Mouse (Mus musculus) liver, embryonic 15.5 days (tissue): Measurements from ENCODE around the gene Ccm2. TPM values are rescaled to one million over a fixed set of nuclear protein-coding genes. Genes with fewer than 3 reads are reported as not detected.

Experiments
- ATAC-seq: fragments of 200-750 bp; cut with Nextera tagmentation; 2 replicates; pipeline ENCODE4 v1.8.0; 2017; ENCODE audit warnings: moderate number of reproducible peaks, mild to moderate bottlenecking, moderate library complexity; ENCODE audit not compliant: insufficient read depth
- H3K27ac ChIP-seq: fragments of 300-500 bp; sonication (generic); replicated peaks from 2 replicates; pipeline ENCODE4 v1.5.1; 2015; ENCODE audit warnings: mild to moderate bottlenecking, inconsistent platforms
- H3K27me3 ChIP-seq: fragments of 300-500 bp; sonication (generic); 2 replicates; pipeline ENCODE4 v1.6.1; 2015; ENCODE audit warnings: mild to moderate bottlenecking, inconsistent platforms
- H3K36me3 ChIP-seq: fragments of 300-500 bp; sonication (generic); replicated peaks from 2 replicates; pipeline ENCODE4 v1.6.1; 2015; ENCODE audit warnings: moderate library complexity, mild to moderate bottlenecking, inconsistent platforms
- H3K4me1 ChIP-seq: fragments of 300-500 bp; sonication (generic); replicated peaks from 2 replicates; pipeline ENCODE4 v1.6.1; 2015; ENCODE audit warnings: inconsistent platforms
- H3K4me2 ChIP-seq: fragments of 300-500 bp; sonication (generic); 2 replicates; pipeline ENCODE4 v1.6.1; 2015; ENCODE audit warnings: moderate library complexity, mild to moderate bottlenecking, inconsistent platforms
- H3K4me3 ChIP-seq: fragments of 300-500 bp; sonication (generic); replicated peaks from 2 replicates; pipeline ENCODE4 v1.5.1; 2015; ENCODE audit warnings: mild to moderate bottlenecking, inconsistent platforms
- H3K9ac ChIP-seq: fragments of 300-500 bp; sonication (generic); 2 replicates; pipeline ENCODE4 v1.6.1; 2015; ENCODE audit warnings: moderate library complexity, mild to moderate bottlenecking, inconsistent platforms
- H3K9me3 ChIP-seq: fragments of 300-500 bp; sonication (generic); replicated peaks from 2 replicates; pipeline ENCODE4 v1.6.1; 2016; ENCODE audit warnings: inconsistent platforms
- WGBS: fragments of 180-500 bp; shearing (Covaris S2); methylation state at CpG from one replicate; pipeline ENCODE4 v1.1.7; 2015; ENCODE audit warnings: mixed read lengths; ENCODE audit not compliant: insufficient replicate concordance; 5-methylcytosine and 5-hydroxymethylcytosine counted together
- polyA plus RNA-seq: library from polyadenylated mRNA; unstranded; fragments of >200 nt; fragmentation: Nextera tagmentation; extraction: Ambion mirVana; gene quantifications from 2 replicates; pipeline ENCODE4 v1.2.1, GENCODE M21; 2015

The Ccm2 gene
- polyA plus RNA-seq, 1 experiment from 2014 or later = 40.1 TPM

DNA sequence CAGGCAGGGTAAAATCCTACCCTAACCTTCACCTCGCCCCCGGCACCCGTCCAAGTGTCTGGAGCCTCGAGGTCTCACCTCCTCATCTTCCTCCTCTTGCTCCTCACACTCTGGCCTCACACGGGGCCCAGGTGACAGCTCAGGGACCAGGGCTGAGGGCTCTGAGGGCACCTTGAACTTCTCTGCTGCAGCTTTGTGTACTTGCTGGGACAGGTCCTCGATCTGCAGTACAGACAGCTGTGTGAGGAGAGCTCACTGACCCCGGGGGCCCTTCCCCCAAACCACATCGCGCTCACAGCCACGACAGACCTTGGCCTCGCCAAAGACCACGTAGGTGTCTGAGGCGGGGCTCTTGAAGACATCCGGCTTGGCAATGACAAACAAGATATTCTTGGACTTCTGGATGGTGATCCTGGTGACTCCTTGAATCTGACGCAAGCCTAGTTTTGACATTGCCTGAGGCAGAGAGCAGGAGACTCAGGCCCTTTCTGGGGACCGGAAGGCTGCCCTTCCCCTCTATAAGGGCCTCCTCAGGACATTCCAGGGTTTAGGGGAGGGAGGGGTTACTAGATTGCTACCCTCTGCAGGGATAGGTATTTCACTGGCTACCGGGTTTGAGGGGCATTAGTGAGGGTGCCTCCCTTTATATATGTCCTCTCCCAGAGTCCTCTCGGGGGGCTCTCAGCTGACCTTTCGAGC, 51.7 kb downstream of the Ccm2 start:
- WGBS = 71% methylated on average over 19 of the region's 19 CpGs
- H3K27ac ChIP-seq = peak overlapping the region; percentile 88; the same call in 1 of the 2 replicates
- peaks cover 16% of the 10 kb centered on the region for H3K27me3 ChIP-seq
- peaks cover 80% of the 10 kb centered on the region for H3K4me1 ChIP-seq
- peak overlapping the region; percentile 30; the same call in 1 of the 2 replicates for H3K9ac ChIP-seq
- H3K4me3 ChIP-seq = peak overlapping the region; percentile 45
- no peak for ATAC-seq
- H3K36me3 ChIP-seq = peaks cover 51% of the 10 kb centered on the region
- H3K4me2 ChIP-seq = peak overlapping the region; percentile 57
- H3K9me3 ChIP-seq = no peaks in the 10 kb centered on the region

DNA sequence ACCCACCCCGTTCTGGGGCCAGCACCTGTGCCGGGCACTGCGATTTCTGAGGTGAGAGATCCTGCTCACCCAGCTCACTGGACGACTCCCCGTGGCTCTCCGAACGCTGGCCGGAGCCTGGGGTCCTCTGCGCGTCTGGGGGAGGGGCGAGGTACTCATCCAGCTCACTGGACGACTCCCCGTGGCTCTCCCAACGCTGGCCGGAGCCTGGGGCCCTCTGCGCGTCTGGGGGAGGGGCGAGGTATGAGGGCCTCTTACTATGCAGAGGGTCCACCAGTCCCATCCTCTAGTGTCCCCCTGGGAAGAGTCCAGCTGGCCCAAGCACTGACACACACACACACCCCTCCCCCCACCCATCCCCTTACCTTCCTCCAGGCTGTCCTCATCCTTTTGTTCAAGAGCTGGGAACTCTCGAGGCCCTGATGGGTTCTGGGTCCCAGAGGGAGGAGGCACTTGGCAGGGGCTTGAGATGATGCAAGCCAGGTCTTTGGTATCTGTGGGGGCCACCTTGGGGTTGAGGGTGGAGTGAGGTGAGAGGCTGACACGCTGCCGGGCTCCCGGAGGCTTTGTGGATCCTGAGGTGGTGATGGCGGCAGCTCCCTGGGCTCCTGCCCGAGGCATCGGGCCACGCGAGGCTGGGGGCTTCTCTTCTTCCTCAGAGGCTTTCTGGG, 52.5 kb downstream of the Ccm2 start:
- H3K4me3 ChIP-seq = peak overlapping the region; percentile 45
- peak overlapping the region; percentile 53 for H3K27ac ChIP-seq
- peaks cover 24% of the 10 kb centered on the region for H3K27me3 ChIP-seq
- H3K9me3 ChIP-seq = no peaks in the 10 kb centered on the region
- WGBS = 53% methylated on average over 27 of the region's 27 CpGs
- H3K9ac ChIP-seq = peak overlapping the region; percentile 30; the same call in 1 of the 2 replicates
- H3K36me3 ChIP-seq = peaks cover 43% of the 10 kb centered on the region
- H3K4me2 ChIP-seq = peak overlapping the region; percentile 57
- ATAC-seq = peak; percentile 45
- peaks cover 79% of the 10 kb centered on the region for H3K4me1 ChIP-seq

DNA sequence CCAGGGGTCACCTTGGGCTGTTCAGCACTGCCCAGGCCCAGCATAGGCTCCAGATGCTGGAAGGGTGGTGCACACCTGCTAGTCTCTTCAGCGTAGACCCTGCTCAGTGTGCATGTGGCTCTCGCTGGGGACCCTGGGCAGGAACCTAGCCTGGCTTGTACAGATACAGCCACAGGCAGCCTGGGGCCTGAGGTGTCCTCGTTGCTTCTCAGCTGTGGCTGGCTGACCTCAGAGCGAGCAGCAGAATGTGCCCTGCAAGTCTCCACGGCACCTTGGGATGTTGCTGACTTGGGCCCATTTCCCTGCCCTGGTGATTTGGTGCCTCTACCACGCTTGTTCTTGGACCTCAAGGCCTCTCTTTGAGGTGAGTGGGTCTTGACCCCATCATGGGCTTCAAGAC, 53.1 kb downstream of the Ccm2 start:
- peaks cover 79% of the 10 kb centered on the region for H3K4me1 ChIP-seq
- peak overlapping the region; percentile 57 for H3K4me2 ChIP-seq

DNA sequence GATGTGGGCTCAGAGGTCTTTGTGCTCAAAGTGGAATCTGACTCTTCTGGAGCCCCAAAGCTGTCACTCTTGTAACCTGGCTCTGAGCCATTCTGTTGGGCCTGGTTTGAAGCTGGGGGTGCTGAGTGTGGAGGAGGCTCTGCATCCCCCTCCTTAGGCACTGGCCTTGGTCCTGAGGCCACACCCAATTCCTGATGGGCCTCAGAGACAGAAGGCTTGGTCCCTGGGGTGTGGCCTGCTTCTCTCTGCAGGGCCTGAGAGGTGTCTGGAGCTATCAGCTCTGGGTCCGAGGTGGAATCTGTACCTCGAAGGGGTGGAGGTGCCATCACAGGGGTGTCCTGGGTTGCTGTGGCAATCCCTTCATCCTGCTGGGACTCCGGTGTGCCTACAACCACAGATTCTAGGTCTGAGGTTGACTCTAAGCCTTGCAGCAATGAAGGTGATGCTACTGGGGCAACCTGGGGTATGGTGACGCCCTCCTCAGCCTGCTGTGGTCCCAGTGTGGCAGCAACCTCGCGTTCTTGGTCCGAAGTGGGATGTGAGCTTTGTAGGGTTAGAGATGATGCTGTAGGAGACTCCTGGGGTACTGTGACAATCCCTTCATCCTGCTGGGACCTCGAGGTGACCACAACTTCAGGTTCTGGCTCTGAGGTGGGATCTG, 53.7 kb downstream of the Ccm2 start:
- no peaks in the 10 kb centered on the region for H3K9me3 ChIP-seq
- peak overlapping the region; percentile 57 for H3K4me2 ChIP-seq
- peak overlapping the region; percentile 30; the same call in 1 of the 2 replicates for H3K9ac ChIP-seq
- H3K4me1 ChIP-seq = peaks cover 76% of the 10 kb centered on the region
- peaks cover 30% of the 10 kb centered on the region for H3K36me3 ChIP-seq
- WGBS = 69% methylated on average over 8 of the region's 8 CpGs
- peaks cover 36% of the 10 kb centered on the region for H3K27me3 ChIP-seq
- H3K4me3 ChIP-seq = peak overlapping the region; percentile 45; the same call in 1 of the 2 replicates
- H3K27ac ChIP-seq = peak overlapping the region; percentile 53; the same call in 1 of the 2 replicates
- ATAC-seq = peak; percentile 22; the same call in 1 of the 2 replicates

More for the DNA sequence above, 53.1 kb downstream of the Ccm2 start:
- peaks cover 36% of the 10 kb centered on the region for H3K36me3 ChIP-seq
- H3K27ac ChIP-seq = peak overlapping the region; percentile 53
- H3K9ac ChIP-seq = peak overlapping the region; percentile 30; the same call in 1 of the 2 replicates
- WGBS = 71% methylated on average over 6 of the region's 6 CpGs
- H3K4me3 ChIP-seq = peak overlapping the region; percentile 45
- H3K9me3 ChIP-seq = no peaks in the 10 kb centered on the region
- peaks cover 30% of the 10 kb centered on the region for H3K27me3 ChIP-seq
- no peak for ATAC-seq

DNA sequence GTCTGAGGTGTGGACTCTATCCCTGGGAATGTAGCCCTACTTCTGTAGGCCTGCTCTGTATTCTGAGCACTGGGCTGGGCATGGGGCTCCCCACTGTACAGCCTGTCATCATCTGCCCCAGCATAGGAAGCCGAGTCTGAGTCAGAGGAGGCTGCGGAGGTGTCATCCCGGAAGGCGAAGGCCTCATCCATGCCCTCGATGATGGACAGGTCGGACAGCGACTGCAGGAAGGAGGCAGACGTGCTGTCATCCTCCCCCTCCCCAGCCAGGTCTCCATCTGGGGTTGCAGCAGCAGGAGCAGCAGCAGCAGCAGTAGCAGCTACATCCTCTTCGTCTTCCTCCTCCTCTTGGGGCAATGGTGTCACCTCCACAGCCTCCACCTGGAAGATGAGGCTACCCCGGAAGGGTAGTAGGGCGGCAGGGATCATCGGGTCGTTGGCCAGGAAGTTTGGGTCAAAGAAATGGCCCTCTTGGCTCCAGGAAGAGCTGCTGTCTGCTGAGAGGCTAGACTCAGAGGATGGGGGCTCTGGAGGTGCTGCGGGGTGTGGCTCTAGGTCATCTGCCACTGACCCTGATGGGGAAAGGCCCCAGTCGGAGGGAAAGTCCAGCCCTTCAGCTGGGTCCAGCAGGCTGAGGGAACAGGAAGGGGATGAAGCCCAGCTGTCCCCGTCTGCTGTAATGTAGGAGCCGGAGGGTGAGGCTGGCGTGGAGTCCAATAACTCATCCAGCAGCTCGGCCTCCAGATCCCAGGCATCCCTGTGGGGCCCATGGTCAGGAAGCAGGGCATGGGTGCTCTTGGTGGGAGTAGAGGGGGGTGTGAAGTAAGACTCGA, 55.2 kb downstream of the Ccm2 start:
- Histone ChIP-seq H3K27me3 (peaks cover 51% of the 10 kb centered on the region), H3K27ac (no peak overlapping the region), H3K9ac (no peak overlapping the region), H3K9me3 (no peaks in the 10 kb centered on the region), H3K4me2 (no peak overlapping the region), H3K4me1 (peaks cover 67% of the 10 kb centered on the region), H3K36me3 (peaks cover 16% of the 10 kb centered on the region), H3K4me3 (no peak overlapping the region)
- 65% methylated on average over 20 of the region's 20 CpGs for WGBS
- no peak for ATAC-seq

DNA sequence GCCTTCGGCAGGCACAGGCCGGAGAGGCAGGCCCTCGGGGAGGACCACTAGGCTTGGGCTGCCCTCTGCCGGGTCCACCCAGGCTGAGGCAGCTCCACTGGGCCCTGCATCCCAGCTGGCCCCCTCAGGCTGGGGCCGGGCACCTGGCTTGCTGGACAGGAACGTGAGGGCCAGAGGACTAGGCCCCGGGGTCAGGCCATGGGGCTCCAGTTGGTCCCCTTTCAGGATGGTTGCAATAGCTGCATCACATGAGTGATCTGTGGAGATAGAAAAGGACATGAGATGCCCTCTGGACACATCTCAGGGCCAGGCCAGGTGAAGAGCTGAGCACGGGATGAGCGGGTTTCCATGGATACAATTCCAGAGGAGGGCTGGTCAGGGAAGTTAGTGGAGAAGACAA, 56.0 kb downstream of the Ccm2 start:
- peaks cover 8% of the 10 kb centered on the region for H3K36me3 ChIP-seq
- 75% methylated on average over 9 of the region's 9 CpGs for WGBS
- H3K9ac ChIP-seq = no peak overlapping the region
- peaks cover 58% of the 10 kb centered on the region for H3K27me3 ChIP-seq
- ATAC-seq = no peak
- no peaks in the 10 kb centered on the region for H3K9me3 ChIP-seq
- H3K4me3 ChIP-seq = no peak overlapping the region
- H3K4me2 ChIP-seq = no peak overlapping the region
- H3K27ac ChIP-seq = no peak overlapping the region
- peaks cover 59% of the 10 kb centered on the region for H3K4me1 ChIP-seq

DNA sequence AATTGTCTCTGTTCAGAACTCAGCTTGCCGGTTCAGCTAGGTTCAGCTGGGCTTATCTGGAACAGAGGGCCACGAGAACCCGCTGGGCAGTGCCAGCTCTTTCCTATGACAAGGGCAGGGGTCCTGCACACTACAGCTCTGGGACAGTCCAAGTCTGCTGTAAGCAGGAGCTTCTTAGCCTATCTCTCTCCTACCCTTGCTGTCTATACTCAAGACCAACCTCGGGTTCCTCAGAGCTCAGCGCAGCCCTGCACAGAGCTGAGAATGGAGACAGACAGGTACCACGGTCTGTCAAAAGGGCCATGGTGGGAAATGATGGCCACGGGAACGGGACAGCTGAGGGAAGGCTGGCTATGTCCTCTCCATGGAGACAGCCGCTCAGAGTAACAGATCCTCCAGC, 56.5 kb downstream of the Ccm2 start:
- Histone ChIP-seq H3K36me3 (peaks cover 3% of the 10 kb centered on the region), H3K4me2 (no peak overlapping the region), H3K4me3 (no peak overlapping the region), H3K9ac (no peak overlapping the region), H3K27me3 (peaks cover 58% of the 10 kb centered on the region), H3K9me3 (no peaks in the 10 kb centered on the region), H3K27ac (no peak overlapping the region), H3K4me1 (peaks cover 53% of the 10 kb centered on the region)
- WGBS = 67% methylated on average over 9 of the region's 9 CpGs
- ATAC-seq = no peak

DNA sequence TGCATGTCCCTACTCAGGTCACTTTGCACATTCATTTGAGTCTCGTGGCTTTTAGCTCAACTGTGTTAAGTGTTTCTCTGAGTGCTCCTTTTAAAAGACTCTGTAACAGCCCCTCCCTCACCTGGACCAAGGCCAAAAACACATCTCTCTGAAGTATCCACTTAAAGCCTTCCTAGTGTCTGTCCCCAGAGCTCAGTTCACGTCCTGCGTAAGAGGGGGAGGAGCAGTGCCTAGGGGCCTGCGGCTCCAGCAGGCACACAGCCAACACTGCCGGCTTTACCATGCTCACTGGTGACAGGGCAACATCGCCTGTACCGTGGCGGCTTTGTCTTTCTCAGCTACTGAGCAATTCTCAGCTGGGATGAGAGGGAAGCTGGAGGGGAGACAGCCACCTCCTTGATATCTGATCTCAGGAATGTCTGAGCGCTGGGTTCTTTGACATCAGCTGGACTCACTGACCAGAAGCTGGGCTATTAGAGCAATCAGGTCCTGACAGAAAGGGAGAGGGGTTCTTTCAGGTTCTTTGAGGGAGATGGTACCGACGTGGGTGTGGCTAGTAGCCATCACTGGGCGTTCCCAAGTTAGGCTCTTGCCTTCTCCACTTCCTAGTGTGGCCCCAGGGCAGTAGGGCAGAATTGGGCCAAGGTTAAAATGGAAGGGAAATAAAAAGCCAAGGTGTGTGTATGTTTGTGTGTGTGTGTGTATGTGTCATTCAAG, 57.4 kb downstream of the Ccm2 start:
- Histone ChIP-seq H3K36me3 (no peaks in the 10 kb centered on the region), H3K27ac (no peak overlapping the region), H3K9me3 (no peaks in the 10 kb centered on the region), H3K9ac (no peak overlapping the region), H3K27me3 (peaks cover 58% of the 10 kb centered on the region), H3K4me2 (no peak overlapping the region), H3K4me3 (no peak overlapping the region), H3K4me1 (peaks cover 45% of the 10 kb centered on the region)
- ATAC-seq = no peak
- WGBS = 31% methylated on average over 12 of the region's 12 CpGs

DNA sequence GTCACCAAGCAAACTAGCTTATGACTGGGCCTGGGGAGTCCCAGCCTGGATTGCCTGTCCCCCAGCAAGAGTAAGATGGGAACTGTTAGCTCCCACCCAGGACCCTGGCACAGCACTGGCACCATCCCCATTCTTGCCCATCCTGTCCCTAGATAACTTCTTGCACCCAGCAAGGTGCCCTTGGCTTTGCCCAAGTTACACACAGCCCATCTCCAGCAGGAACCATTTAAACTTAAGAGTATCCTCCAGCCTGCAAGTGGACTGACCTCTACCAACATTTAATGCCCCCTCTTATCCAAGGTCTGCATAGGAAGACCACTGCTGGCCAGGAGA, 57.9 kb downstream of the Ccm2 start:
- Histone ChIP-seq H3K9ac (no peak overlapping the region), H3K27ac (no peak overlapping the region), H3K4me1 (peaks cover 40% of the 10 kb centered on the region), H3K4me3 (no peak overlapping the region), H3K36me3 (no peaks in the 10 kb centered on the region), H3K4me2 (no peak overlapping the region), H3K9me3 (no peaks in the 10 kb centered on the region), H3K27me3 (peaks cover 58% of the 10 kb centered on the region)
- ATAC-seq = no peak

DNA sequence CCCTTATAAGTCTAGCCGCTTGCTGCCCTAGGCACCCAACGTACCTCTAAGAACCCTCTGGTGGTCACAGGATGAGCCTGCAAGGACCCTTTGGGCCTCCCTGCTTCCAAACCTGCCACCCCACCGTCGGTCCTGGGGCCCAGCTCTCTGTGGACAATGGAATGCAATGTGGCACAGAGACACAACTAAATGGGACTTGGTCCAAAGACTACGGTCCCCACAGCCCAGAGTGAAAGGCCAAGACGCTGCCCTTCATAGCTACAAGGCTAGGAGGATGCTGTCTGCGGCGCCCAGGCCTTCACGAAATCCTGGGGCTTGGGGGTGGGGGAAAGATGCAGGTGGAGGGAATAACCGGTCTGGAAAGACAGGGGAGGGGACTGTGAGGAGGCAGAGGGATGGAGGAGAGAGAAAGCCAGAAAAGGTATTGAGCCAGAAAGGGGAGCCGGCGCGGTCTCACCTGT, 58.4 kb downstream of the Ccm2 start:
- no peak overlapping the region for H3K4me3 ChIP-seq
- no peak overlapping the region for H3K27ac ChIP-seq
- no peaks in the 10 kb centered on the region for H3K36me3 ChIP-seq
- peak overlapping the region; percentile 44; the same call in 1 of the 2 replicates for H3K4me2 ChIP-seq
- H3K9me3 ChIP-seq = no peaks in the 10 kb centered on the region
- H3K4me1 ChIP-seq = peaks cover 35% of the 10 kb centered on the region
- no peak for ATAC-seq
- peaks cover 58% of the 10 kb centered on the region for H3K27me3 ChIP-seq
- 22% methylated on average over 13 of the region's 13 CpGs for WGBS
- no peak overlapping the region for H3K9ac ChIP-seq
